Mouse (Mus musculus): Measurements from ENCODE around the gene Nfib.

DNA sequence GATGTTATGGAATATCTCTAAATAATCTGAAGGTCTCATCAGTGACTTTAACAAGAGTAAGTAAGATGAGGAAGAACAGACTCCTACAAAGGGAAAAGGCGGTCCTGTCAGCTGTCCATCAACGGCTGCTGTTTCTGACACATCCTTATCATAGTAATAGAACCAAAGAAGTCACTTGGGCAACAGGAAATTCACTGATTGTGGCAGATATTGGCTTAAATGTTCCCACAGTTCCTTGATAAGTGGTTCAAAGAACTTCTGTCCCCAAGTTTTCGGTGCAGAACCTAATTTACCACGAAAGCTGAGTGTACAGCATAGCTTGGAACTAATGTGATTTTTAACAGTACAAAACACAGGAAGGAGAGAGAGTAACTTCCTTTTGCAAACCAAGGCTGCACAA lies 311.2 kb downstream of the Nfib start:
- no peak for TF ChIP-seq CTCF (IDR thresholded peaks at IDR 0.05; ENCODE audit: borderline replicate concordance, control insufficient read depth, extremely low read depth, insufficient read depth, low read length, poor library complexity)
- TF ChIP-seq POLR2A (IDR thresholded peaks at IDR 0.05; ENCODE audit: control insufficient read depth, extremely low read depth, insufficient read depth, low read length, poor library complexity) = no peak

All from thymus, adult 2 months (tissue).